Mouse (Mus musculus) common myeloid progenitor, adult 5-6 weeks (primary cell): ENCODE results near the gene Nr2f6. TPM values are rescaled to one million over a fixed set of nuclear protein-coding genes. Genes with fewer than 3 reads are reported as not detected.
"Not testable (repeated sequence)": the region's sequence is repeated elsewhere in the genome, so short reads cannot be mapped to it uniquely, and the experiment has no call there.

Source experiments
- ATAC-seq: replicated peaks from 2 replicates; pipeline ENCODE4 v1.8.0; 2016; ENCODE audit warnings: low read depth, mild to moderate bottlenecking, moderate TSS enrichment, inconsistent platforms; ENCODE audit not compliant: poor library complexity, severe bottlenecking
- total RNA-seq: library from RNA; stranded (forward); fragments of 200-1000, 187-1606 nt; gene quantifications from 2 replicates; pipeline ENCODE4 v1.2.3, GENCODE M21; 2017

The Nr2f6 gene
- total RNA-seq, 1 experiment from 2014 or later, result 3.0 TPM

- no peak for ATAC-seq
Measured at GRCm38 (mm10) chr8:71370711-71371235, 11.0 kb downstream of the Nr2f6 start.

DNA sequence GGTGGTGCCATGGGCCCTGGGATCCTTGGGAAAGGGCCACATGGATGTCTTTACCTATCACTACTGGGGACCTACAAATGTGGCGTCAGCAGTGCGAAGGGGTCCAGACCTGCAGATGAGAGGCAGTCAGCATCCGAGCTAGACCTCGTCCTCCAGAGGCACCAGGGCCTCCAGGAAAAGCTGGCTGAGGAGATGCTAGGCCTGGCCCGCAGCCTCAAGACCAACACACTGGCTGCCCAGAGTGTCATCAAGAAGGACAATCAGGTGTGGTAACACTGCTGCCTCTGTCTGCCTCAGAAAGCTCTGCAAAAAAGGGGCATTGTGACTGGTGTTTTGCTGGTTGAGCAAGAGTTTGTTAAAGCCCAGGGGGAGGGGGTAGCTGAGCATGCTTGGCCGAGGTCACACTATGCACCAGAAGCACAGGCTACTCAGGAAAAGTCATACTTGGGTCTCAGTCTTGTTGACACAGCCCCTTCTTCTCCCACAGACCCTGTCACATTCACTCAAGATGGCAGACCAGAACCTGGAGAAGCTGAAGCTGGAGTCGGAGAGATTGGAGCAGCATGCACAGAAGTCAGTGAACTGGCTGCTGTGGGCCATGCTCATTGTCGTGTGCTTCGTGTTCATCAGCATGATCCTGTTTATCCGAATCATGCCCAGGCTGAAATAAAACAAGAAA, 12.6 kb downstream of the Nr2f6 start:
- ATAC-seq, result no peak

DNA sequence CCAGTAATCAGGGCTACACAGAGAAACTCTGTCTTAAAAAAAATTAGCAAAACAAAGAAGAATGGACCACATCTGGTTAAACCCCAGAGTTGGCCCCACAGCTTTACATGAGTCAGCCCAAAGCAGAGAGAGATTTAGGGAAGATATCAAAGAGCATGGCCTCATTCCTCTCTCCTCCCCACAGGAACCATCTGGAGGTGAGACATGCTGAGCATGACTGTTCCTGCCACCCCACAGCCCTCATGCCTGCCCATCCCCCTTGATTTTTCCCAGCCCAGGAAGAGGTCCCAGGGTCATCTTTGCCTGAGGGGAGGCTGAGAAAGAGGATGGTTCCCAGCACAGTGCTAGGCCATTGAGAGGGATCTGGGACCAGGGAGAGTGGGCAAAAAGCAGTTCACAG, 13.4 kb downstream of the Nr2f6 start:
- no peak for ATAC-seq

- no peak for ATAC-seq
Measured at GRCm38 (mm10) chr8:71367529-71368176, 14.1 kb downstream of the Nr2f6 start.

DNA sequence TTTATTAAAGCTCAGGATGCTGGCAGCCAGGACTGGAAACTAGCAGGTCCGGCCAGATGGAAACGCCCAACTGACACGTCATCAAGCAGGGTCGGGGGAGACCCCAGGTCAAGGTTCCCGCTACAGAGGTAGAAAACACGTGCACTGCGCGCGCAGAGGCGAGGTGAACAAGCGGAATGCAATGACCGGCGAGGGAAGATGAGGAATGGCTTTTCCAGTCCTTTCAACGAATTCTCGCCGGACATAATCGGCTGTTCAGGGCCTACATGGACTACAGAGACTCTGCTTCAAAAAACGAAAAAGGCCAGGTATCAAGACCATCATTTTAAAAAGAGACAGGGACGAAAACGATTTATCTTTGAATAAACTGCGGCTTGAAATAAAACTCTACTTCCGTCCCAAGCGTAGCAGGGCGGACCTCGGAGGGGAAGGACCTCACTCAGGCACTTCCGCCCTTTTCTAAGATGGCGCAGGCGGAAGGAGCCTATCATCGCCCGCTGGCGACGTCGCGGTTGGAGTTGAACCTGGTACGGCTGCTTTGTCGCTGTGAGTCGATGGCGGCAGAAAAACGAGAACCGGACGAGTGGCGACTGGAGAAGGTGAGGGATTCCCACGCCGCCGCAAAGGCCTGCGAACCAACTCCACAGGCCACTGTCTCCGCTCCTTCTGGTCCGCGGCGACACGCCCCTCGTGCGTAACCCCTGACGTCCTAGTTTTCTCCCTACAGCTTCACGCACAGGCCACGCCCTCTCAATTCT, 14.8 kb downstream of the Nr2f6 start, which contains the start of gene Use1:
Gene Use1 (plus strand): TSS at position 78 of the 758 bp plus-strand sequence.
- peak; percentile 73 for ATAC-seq

DNA sequence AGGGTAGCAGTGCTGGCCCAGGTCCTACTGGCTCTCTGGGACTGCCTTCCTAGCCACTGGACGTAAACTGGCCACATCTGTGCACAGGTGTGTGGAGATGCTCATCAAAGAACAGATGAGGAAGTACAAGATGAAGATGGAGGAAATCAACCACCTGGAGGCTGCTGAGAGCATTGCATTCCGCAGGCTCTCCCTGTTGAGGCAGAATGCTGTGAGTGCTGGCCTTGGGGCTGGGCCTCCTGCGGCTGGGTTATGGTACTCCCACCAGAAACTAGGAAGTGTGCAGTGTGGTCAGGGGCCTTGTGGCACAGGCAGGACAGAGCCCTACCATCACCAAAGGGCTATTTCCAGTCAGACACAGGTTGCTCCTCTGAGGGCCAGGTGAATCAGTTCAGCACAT, 23.7 kb downstream of the Nr2f6 start:
- no peak for ATAC-seq

- no peak for ATAC-seq
Measured at GRCm38 (mm10) chr8:71351520-71351919, 30.2 kb downstream of the Nr2f6 start.

GRCm38 (mm10) chr8:71351117-71351516, 30.6 kb downstream of the Nr2f6 start:
- ATAC-seq, result no peak

GRCm38 (mm10) chr8:71346581-71346980, 35.2 kb downstream of the Nr2f6 start:
- ATAC-seq, result no peak

DNA sequence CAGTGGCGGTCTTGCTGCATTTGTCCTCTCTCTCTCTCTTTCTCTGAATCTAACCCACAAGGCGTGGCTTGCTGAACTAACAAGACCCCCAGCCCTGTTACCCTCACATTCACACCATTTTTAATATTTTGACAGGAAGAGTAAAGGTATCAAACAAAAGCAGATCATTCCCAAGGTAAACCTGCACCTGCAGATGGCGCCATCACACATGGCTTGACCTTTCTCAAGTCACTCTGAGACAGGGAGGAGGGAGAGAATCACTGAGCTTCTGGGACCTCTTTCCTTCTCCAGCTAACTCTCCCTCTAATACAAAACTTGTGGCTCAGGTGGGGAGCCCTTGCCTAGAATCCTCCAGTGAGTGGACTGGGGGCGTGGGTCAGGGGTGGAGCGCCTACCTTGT, 41.1 kb downstream of the Nr2f6 start:
- ATAC-seq, result peak; percentile 58; the same call in 1 of the 2 replicates

DNA sequence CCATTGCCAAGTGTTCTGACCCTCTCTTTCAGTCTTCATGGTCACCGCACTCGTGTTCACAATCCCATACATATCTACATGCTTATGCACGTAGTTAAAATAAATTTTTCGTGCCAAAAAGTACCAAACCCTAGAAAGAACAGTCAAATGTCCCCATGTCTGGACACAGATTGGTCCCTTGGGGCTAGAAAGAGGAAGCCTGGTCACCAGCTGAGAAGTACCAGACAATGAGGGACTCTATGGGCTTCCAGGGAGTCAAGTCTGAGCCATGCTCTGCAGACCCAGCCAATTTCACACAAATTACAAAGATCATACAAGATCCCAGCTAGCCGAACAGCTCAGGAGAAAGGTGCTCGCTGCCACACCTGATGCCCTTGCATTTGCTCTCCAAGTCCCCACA, 43.9 kb downstream of the Nr2f6 start:
- not testable (repeated sequence) for ATAC-seq

DNA sequence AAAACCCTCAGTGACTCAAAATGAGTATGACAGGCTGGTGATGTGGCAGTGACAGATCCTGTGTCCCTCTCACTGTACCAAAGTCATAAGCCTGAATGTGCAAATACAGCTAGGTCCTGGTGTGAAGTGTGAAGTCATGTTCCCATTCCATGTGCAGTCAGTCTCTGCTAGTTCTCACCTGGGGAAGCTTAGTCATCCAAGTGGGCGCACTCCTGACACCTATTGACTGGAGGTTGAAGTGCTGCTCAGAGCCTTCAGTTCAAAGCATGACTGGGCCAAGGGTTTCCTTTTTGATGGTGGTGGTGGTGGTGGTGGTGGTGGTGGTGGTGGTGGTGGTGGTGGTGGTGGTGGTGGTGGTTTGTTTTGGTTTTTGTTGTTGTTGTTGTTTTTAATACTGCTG, 56.9 kb downstream of the Nr2f6 start:
- peak; percentile 54 for ATAC-seq

Other genes with a start within 250 kb of the Nr2f6 start
- 32.7 and 33.5 TPM in 2 replicates for gene Myo9b, start 109.2 kb downstream of the Nr2f6 start, total RNA-seq
- 40.1 and 64.0 TPM in 2 replicates for gene Haus8, start 109.0 kb downstream of the Nr2f6 start, total RNA-seq
- 137 and 155 TPM in 2 replicates for gene Use1, start 15.1 kb downstream of the Nr2f6 start, total RNA-seq
- 10.7 and 18.6 TPM in 2 replicates for gene Ocel1, start 10.7 kb downstream of the Nr2f6 start, total RNA-seq
- not detected in 2 replicates for gene Ushbp1, start 13.8 kb upstream of the Nr2f6 start, total RNA-seq
- gene Babam1, start 14.9 kb upstream of the Nr2f6 start, total RNA-seq, result 84.6 and 89.2 TPM in 2 replicates
- gene Ankle1, start 24.1 kb upstream of the Nr2f6 start, total RNA-seq, result 9.0 and 13.0 TPM in 2 replicates
- gene Abhd8, start 81.7 kb upstream of the Nr2f6 start, total RNA-seq, result 6.5 and 13.3 TPM in 2 replicates
- 79.0 and 80.0 TPM in 2 replicates for gene Mrpl34, start 83.0 kb upstream of the Nr2f6 start, total RNA-seq
- 9.6 and 17.6 TPM in 2 replicates for gene Dda1, start 87.2 kb upstream of the Nr2f6 start, total RNA-seq
- gene Ano8, start 104.0 kb upstream of the Nr2f6 start, total RNA-seq, result 5.4 and 6.6 TPM in 2 replicates
- 22.6 and 22.7 TPM in 2 replicates for gene Gtpbp3, start 106.1 kb upstream of the Nr2f6 start, total RNA-seq
- gene Plvap, start 129.8 kb upstream of the Nr2f6 start, total RNA-seq, result 3.0 and 3.6 TPM in 2 replicates
- not detected in 2 replicates for gene Ccdc194, start 143.8 kb upstream of the Nr2f6 start, total RNA-seq
- 35.4 and 49.8 TPM in 2 replicates for gene Bst2, start 155.5 kb upstream of the Nr2f6 start, total RNA-seq
- 84.7 and 86.2 TPM in 2 replicates for gene Mvb12a, start 161.0 kb upstream of the Nr2f6 start, total RNA-seq
- gene Tmem221, start 176.9 kb upstream of the Nr2f6 start, total RNA-seq, result not detected in 2 replicates
- gene Nxnl1, start 184.6 kb upstream of the Nr2f6 start, total RNA-seq, result not detected in 2 replicates
- gene Slc27a1, start 186.9 kb upstream of the Nr2f6 start, total RNA-seq, result 6.8 and 9.5 TPM in 2 replicates
- gene Pgls, start 210.2 kb upstream of the Nr2f6 start, total RNA-seq, result 116 and 131 TPM in 2 replicates
- 0.97 and 2.3 TPM in 2 replicates for gene Fam129c, start 215.7 kb upstream of the Nr2f6 start, total RNA-seq
- gene Colgalt1, start 229.0 kb upstream of the Nr2f6 start, total RNA-seq, result 64.6 and 75.2 TPM in 2 replicates